Mouse (Mus musculus) lung, postnatal 0 days (tissue): ENCODE data around the gene Myh14. TPM values are rescaled to one million over a fixed set of nuclear protein-coding genes. Genes with fewer than 3 reads are reported as not detected.

ENCODE experiments used
- ATAC-seq: fragments of 200-750 bp; cut with Nextera tagmentation; 2 replicates; pipeline ENCODE4 v1.8.0; 2017; ENCODE audit warnings: moderate library complexity
- DNase-seq: peaks from one replicate; pipeline ENCODE4 v3.0.0-alpha.2; 2016; ENCODE audit warnings: low spot score
- H3K27ac ChIP-seq: fragments of 300-500 bp; sonication (generic); 2 replicates; pipeline ENCODE4 v1.5.1; 2014; ENCODE audit warnings: antibody characterized with exemption, mild to moderate bottlenecking, low read length, mixed read lengths
- H3K27me3 ChIP-seq: fragments of 300-500 bp; sonication (generic); replicated peaks from 2 replicates; pipeline ENCODE4 v1.6.1; 2014; ENCODE audit warnings: low read length, mixed read lengths; ENCODE audit not compliant: insufficient read depth
- H3K36me3 ChIP-seq: fragments of 300-500 bp; sonication (generic); 2 replicates; pipeline ENCODE4 v1.6.1; 2014; ENCODE audit warnings: low read length, mixed read lengths; ENCODE audit not compliant: insufficient read depth
- H3K4me1 ChIP-seq: fragments of 300-500 bp; sonication (generic); 2 replicates; pipeline ENCODE4 v1.6.1; 2014; ENCODE audit warnings: antibody characterized with exemption, low read depth, low read length, mixed read lengths; ENCODE audit not compliant: insufficient read depth
- H3K4me2 ChIP-seq: fragments of 300-500 bp; sonication (generic); replicated peaks from 2 replicates; pipeline ENCODE4 v1.6.1; 2014; ENCODE audit warnings: low read depth, mild to moderate bottlenecking, low read length, moderate library complexity, mixed read lengths
- H3K4me3 ChIP-seq: fragments of 300-500 bp; sonication (generic); 2 replicates; pipeline ENCODE4 v1.5.1; 2014; ENCODE audit warnings: low read depth, low read length
- H3K9ac ChIP-seq: fragments of 300-500 bp; sonication (generic); replicated peaks from 2 replicates; pipeline ENCODE4 v1.6.1; 2014; ENCODE audit warnings: low read depth, mild to moderate bottlenecking
- H3K9me3 ChIP-seq: fragments of 300-500 bp; sonication (generic); 2 replicates; pipeline ENCODE4 v1.6.1; 2016; ENCODE audit warnings: low read length, mixed read lengths
- CTCF ChIP-seq: IDR thresholded peaks from 2 replicates; pipeline ENCODE4 v1.5.1; 2016; ENCODE audit warnings: antibody characterized with exemption, mild to moderate bottlenecking
- EP300 ChIP-seq: IDR thresholded peaks from 2 replicates; pipeline ENCODE4 v1.6.1; 2016; ENCODE audit warnings: antibody characterized with exemption, mild to moderate bottlenecking, control low read depth
- WGBS: fragments of 180-500 bp; shearing (Covaris S2); extraction: QIAGEN DNeasy Blood & Tissue Kit; methylation state at CpG from one replicate; pipeline ENCODE4 v1.1.7; 2014; 5-methylcytosine and 5-hydroxymethylcytosine counted together
- polyA plus RNA-seq: library from polyadenylated mRNA; unstranded; fragments of >200 nt; fragmentation: Nextera tagmentation; extraction: Ambion mirVana; gene quantifications from 2 replicates; pipeline ENCODE4 v1.2.1, GENCODE M21; 2015

Myh14 gene
- polyA plus RNA-seq, 1 experiment from 2014 or later = 215 TPM

DNA sequence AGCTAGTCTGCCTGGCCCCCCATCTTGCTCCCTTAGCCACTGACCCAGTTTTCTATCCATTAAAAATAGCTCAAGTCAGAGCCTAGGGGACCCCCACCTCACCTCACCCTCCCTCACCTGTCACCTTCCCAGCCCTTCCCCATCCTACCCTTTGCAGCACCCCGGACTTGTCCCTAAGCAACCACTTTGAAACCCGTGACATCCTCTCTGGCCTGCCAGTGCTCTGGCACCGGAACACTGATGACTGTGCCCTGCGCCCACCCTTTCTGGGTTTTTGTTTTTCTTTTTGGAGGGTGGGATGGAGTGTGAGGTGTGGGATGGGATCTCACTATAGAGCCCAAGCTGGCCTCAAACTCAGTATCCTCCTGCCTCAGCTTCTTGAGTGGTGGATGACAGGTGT lies 73.0 kb downstream of the Myh14 start:
- Histone ChIP-seq H3K9me3 (no peaks in the 10 kb centered on the region), H3K4me3 (no peak overlapping the region), H3K9ac (no peak overlapping the region), H3K36me3 (no peaks in the 10 kb centered on the region), H3K4me1 (no peaks in the 10 kb centered on the region), H3K4me2 (no peak overlapping the region), H3K27me3 (peaks cover 13% of the 10 kb centered on the region; the same call in 1 of the 2 replicates), H3K27ac (no peak overlapping the region)
- TF ChIP-seq CTCF (no peak), EP300 (no peak)
- WGBS = 90% methylated on average over 4 of the region's 4 CpGs
- ATAC-seq (no peak), DNase-seq (no peak)

DNA sequence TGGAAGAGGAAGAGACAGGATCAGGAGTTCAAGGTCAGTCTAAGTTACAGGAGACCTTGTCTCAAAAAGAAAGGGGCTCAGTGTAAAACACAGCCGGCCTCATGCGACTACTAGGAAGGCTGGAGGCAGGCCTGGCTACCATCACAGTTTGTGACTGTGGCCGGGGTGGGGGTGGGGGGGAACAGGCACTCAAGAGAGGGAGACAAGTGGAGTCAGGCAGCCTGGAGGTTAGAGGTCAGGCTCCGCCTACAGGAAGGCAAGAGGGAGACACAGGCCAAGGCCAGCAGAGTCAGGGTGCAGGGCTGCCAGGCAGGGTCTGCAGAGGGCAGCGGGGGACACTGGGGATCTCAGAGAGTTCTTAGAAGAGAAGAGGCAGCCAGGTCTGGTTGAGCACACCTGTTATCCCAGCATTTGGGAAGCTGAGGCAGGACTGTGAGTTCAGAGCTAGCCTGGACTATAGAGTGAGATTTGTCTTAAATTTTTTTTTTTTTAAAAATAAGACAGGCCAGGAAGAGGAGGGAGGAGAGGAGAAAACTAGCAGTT lies 73.6 kb downstream of the Myh14 start:
- Histone ChIP-seq H3K4me1 (no peaks in the 10 kb centered on the region), H3K36me3 (no peaks in the 10 kb centered on the region), H3K27me3 (peaks cover 12% of the 10 kb centered on the region; the same call in 1 of the 2 replicates), H3K9ac (no peak overlapping the region), H3K4me3 (no peak overlapping the region), H3K27ac (no peak overlapping the region), H3K9me3 (no peaks in the 10 kb centered on the region), H3K4me2 (no peak overlapping the region)
- ATAC-seq = no peak
- no peak for DNase-seq
- TF ChIP-seq EP300 (no peak), CTCF (no peak)
- 52% methylated on average over 5 of the region's 5 CpGs for WGBS

DNA sequence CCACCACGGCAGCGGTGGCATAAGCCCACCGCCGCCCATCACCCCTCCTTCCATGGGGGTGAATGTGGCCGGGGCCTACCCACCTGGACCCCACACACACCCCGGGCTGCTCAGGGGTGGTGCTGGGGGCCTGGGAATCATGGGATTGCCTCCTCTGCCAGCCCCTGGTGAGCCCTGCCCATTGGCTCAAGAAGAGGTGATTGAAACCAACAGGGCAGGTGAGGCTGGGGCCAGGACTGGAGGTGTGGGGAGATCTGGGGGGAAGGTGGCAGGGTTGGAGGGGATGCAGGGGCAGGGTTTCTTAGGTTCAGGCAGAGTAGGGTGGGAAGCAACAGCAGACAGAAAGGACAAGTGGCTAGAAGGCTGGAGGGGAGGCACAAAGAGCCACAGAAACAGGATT lies 74.6 kb downstream of the Myh14 start:
- 85% methylated on average over 6 of the region's 6 CpGs for WGBS
- H3K9ac ChIP-seq = no peak overlapping the region
- ATAC-seq (no peak), DNase-seq (no peak)
- no peaks in the 10 kb centered on the region for H3K9me3 ChIP-seq
- H3K36me3 ChIP-seq = no peaks in the 10 kb centered on the region
- no peak overlapping the region for H3K27ac ChIP-seq
- no peak overlapping the region for H3K4me3 ChIP-seq
- no peak for TF ChIP-seq EP300
- no peak for TF ChIP-seq CTCF
- H3K27me3 ChIP-seq = peaks cover 8% of the 10 kb centered on the region; the same call in 1 of the 2 replicates
- H3K4me1 ChIP-seq = no peaks in the 10 kb centered on the region
- no peak overlapping the region for H3K4me2 ChIP-seq

DNA sequence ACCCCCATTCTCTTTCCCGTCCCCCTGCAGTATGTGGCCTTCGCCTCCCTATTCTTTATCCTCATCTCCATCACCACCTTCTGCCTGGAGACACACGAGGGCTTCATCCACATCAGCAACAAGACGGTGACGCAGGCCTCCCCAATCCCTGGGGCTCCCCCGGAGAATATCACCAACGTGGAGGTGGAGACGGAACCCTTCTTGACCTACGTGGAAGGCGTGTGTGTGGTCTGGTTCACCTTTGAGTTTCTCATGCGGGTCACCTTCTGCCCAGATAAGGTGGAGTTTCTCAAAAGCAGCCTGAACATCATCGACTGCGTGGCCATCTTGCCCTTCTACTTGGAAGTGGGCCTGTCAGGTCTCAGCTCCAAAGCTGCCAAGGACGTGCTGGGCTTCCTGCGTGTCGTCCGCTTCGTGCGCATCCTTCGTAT lies 75.5 kb downstream of the Myh14 start:
- H3K9me3 ChIP-seq = no peaks in the 10 kb centered on the region
- no peak for ATAC-seq
- H3K4me3 ChIP-seq = no peak overlapping the region
- H3K27ac ChIP-seq = no peak overlapping the region
- 94% methylated on average over 20 of the region's 20 CpGs for WGBS
- peaks cover 8% of the 10 kb centered on the region; the same call in 1 of the 2 replicates for H3K27me3 ChIP-seq
- no peak overlapping the region for H3K4me2 ChIP-seq
- DNase-seq = no peak
- TF ChIP-seq EP300 (no peak), CTCF (no peak)
- H3K36me3 ChIP-seq = no peaks in the 10 kb centered on the region
- no peak overlapping the region for H3K9ac ChIP-seq
- 0 out of 2 replicates have a peak, but pooled peaks cover 3% of the 10 kb centered on the region for H3K4me1 ChIP-seq

DNA sequence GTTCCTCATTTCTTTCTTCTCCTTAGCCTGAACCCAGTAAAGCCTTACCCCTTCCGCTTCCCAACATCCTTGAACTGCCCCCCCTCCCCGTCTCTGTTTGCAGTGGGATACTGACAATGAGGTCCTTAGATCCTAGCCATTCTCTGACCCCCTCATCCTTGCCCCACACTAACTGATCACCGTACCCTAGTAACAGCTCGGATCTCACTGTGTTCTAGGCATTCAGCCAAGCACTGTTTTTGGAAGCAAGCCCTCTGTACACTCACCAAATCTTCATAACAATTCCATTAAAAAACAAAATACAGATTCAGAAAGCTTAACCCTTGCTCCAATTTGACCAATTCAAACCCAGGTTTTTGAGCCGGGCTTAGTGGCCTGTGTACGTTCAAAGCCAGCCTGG lies 76.4 kb downstream of the Myh14 start:
- TF ChIP-seq EP300 (no peak), CTCF (no peak)
- Histone ChIP-seq H3K4me3 (no peak overlapping the region), H3K27me3 (peaks cover 8% of the 10 kb centered on the region; the same call in 1 of the 2 replicates), H3K36me3 (no peaks in the 10 kb centered on the region), H3K9ac (no peak overlapping the region), H3K9me3 (no peaks in the 10 kb centered on the region), H3K4me1 (0 out of 2 replicates have a peak, but pooled peaks cover 3% of the 10 kb centered on the region), H3K27ac (no peak overlapping the region), H3K4me2 (no peak overlapping the region)
- DNase-seq (no peak), ATAC-seq (no peak)
- WGBS = 49% methylated on average over 6 of the region's 6 CpGs

DNA sequence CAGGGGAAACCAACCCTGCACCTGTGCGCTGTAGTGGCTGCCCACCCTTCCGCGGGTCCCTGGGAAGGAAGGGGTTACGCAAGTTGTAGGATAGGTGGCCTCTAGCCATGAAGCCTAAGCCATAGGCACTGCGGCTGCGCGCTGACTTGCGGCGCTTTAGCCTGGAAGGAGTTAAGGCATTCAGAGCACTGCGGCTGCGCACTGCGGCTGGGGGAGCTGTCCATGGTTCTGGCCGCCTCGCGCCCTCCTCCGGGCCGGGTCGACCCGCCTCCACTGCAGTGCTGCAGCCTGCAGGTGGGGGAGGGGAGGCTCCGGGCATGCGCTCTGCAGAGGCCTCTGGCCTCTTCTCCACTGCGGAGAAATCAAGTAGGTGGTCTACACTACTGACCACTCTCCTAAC lies 76.9 kb downstream of the Myh14 start:
- ATAC-seq = peak; percentile 24
- H3K4me2 ChIP-seq = peak overlapping the region; percentile 97
- no peak overlapping the region for H3K4me3 ChIP-seq
- H3K27ac ChIP-seq = no peak overlapping the region
- H3K4me1 ChIP-seq = 0 out of 2 replicates have a peak, but pooled peaks cover 3% of the 10 kb centered on the region
- TF ChIP-seq CTCF (peak; percentile 40), EP300 (no peak)
- H3K27me3 ChIP-seq = peaks cover 8% of the 10 kb centered on the region; the same call in 1 of the 2 replicates
- no peaks in the 10 kb centered on the region for H3K9me3 ChIP-seq
- H3K36me3 ChIP-seq = no peaks in the 10 kb centered on the region
- DNase-seq = peak; percentile 87
- WGBS = 3% methylated on average over 22 of the region's 22 CpGs
- no peak overlapping the region for H3K9ac ChIP-seq
